Mouse (Mus musculus): ENCODE data around the gene Tspan14. TPM values are rescaled to one million over a fixed set of nuclear protein-coding genes. Genes with fewer than 3 reads are reported as not detected.

Gene Tspan14
- polyA plus RNA-seq, 1 experiment from 2014 or later = 99.7 TPM

- Histone ChIP-seq H3K4me2 (replicated peaks) (no peak overlapping the region), H3K27me3 (replicated peaks) (no peaks in the 10 kb centered on the region), H3K4me3 (no peak overlapping the region), H3K4me1 (peaks cover 15% of the 10 kb centered on the region; the same call in 1 of the 2 replicates), H3K9ac (no peak overlapping the region), H3K27ac (no peak overlapping the region), H3K9me3 (no peaks in the 10 kb centered on the region), H3K36me3 (peaks cover 3% of the 10 kb centered on the region; the same call in 1 of the 2 replicates)
- 92% methylated on average over 1 of the region's 1 CpGs for WGBS
- no peak for ATAC-seq (ENCODE audit: low FRiP score, low read depth)
Measured at GRCm38 (mm10) chr14:40921241-40921640, 45.4 kb downstream of the Tspan14 start.

- H3K4me3 ChIP-seq = no peak overlapping the region
- H3K4me2 ChIP-seq (replicated peaks) = no peak overlapping the region
- no peaks in the 10 kb centered on the region for H3K9me3 ChIP-seq
- peaks cover 12% of the 10 kb centered on the region; the same call in 1 of the 2 replicates for H3K4me1 ChIP-seq
- peaks cover 13% of the 10 kb centered on the region; the same call in 1 of the 2 replicates for H3K36me3 ChIP-seq
- no peak for ATAC-seq (ENCODE audit: low FRiP score, low read depth)
- no peak overlapping the region for H3K27ac ChIP-seq
- 87% methylated on average over 7 of the region's 7 CpGs for WGBS
- H3K9ac ChIP-seq = no peak overlapping the region
- no peaks in the 10 kb centered on the region for H3K27me3 ChIP-seq (replicated peaks)
Measured at GRCm38 (mm10) chr14:40919521-40919920, 47.1 kb downstream of the Tspan14 start.

- peak; percentile 4; the same call in 1 of the 2 replicates for ATAC-seq (ENCODE audit: low FRiP score, low read depth)
- no peaks in the 10 kb centered on the region for H3K27me3 ChIP-seq (replicated peaks)
- no peak overlapping the region for H3K4me3 ChIP-seq
- 79% methylated on average over 6 of the region's 7 CpGs for WGBS
- no peaks in the 10 kb centered on the region for H3K9me3 ChIP-seq
- no peak overlapping the region for H3K9ac ChIP-seq
- 0 out of 2 replicates have a peak, but pooled peaks cover 6% of the 10 kb centered on the region for H3K4me1 ChIP-seq
- peaks cover 24% of the 10 kb centered on the region for H3K36me3 ChIP-seq
- no peak overlapping the region for H3K4me2 ChIP-seq (replicated peaks)
- H3K27ac ChIP-seq = no peak overlapping the region
Measured at GRCm38 (mm10) chr14:40918477-40918876, 48.1 kb downstream of the Tspan14 start.

- no peaks in the 10 kb centered on the region for H3K27me3 ChIP-seq (replicated peaks)
- H3K4me1 ChIP-seq = 0 out of 2 replicates have a peak, but pooled peaks cover 6% of the 10 kb centered on the region
- peaks cover 32% of the 10 kb centered on the region for H3K36me3 ChIP-seq
- ATAC-seq (ENCODE audit: low FRiP score, low read depth) = peak; percentile 54
- H3K9me3 ChIP-seq = no peaks in the 10 kb centered on the region
- no peak overlapping the region for H3K9ac ChIP-seq
- WGBS = 3% methylated on average over 1 of the region's 1 CpGs
- H3K27ac ChIP-seq = no peak overlapping the region
- no peak overlapping the region for H3K4me2 ChIP-seq (replicated peaks)
- no peak overlapping the region for H3K4me3 ChIP-seq
Measured at GRCm38 (mm10) chr14:40917632-40918031, 49.0 kb downstream of the Tspan14 start.

GRCm38 (mm10) chr14:40916667-40917066 is 49.9 kb downstream of the Tspan14 start:
- no peaks in the 10 kb centered on the region for H3K9me3 ChIP-seq
- H3K4me2 ChIP-seq (replicated peaks) = no peak overlapping the region
- no peak for ATAC-seq (ENCODE audit: low FRiP score, low read depth)
- 0 out of 2 replicates have a peak, but pooled peaks cover 6% of the 10 kb centered on the region for H3K4me1 ChIP-seq
- H3K27me3 ChIP-seq (replicated peaks) = no peaks in the 10 kb centered on the region
- no peak overlapping the region for H3K27ac ChIP-seq
- 90% methylated on average over 15 of the region's 15 CpGs for WGBS
- no peak overlapping the region for H3K4me3 ChIP-seq
- H3K36me3 ChIP-seq = peaks cover 35% of the 10 kb centered on the region
- no peak overlapping the region for H3K9ac ChIP-seq

- H3K36me3 ChIP-seq = peaks cover 44% of the 10 kb centered on the region
- no peak overlapping the region for H3K4me3 ChIP-seq
- 0 out of 2 replicates have a peak, but pooled peaks cover 6% of the 10 kb centered on the region for H3K4me1 ChIP-seq
- H3K27ac ChIP-seq = no peak overlapping the region
- no peaks in the 10 kb centered on the region for H3K9me3 ChIP-seq
- H3K9ac ChIP-seq = no peak overlapping the region
- no peaks in the 10 kb centered on the region for H3K27me3 ChIP-seq (replicated peaks)
- ATAC-seq (ENCODE audit: low FRiP score, low read depth) = no peak
- no peak overlapping the region for H3K4me2 ChIP-seq (replicated peaks)
- 94% methylated on average over 8 of the region's 8 CpGs for WGBS
Measured at GRCm38 (mm10) chr14:40915838-40916237, 50.8 kb downstream of the Tspan14 start.

- peaks cover 55% of the 10 kb centered on the region for H3K36me3 ChIP-seq
Measured at GRCm38 (mm10) chr14:40914701-40915100, 51.9 kb downstream of the Tspan14 start.

GRCm38 (mm10) chr14:40913709-40914108 is 52.9 kb downstream of the Tspan14 start:
- peaks cover 65% of the 10 kb centered on the region for H3K36me3 ChIP-seq
- H3K4me2 ChIP-seq (replicated peaks) = no peak overlapping the region
- H3K27me3 ChIP-seq (replicated peaks) = no peaks in the 10 kb centered on the region
- H3K4me3 ChIP-seq = no peak overlapping the region
- 0 out of 2 replicates have a peak, but pooled peaks cover 3% of the 10 kb centered on the region for H3K4me1 ChIP-seq
- ATAC-seq (ENCODE audit: low FRiP score, low read depth) = no peak
- no peaks in the 10 kb centered on the region for H3K9me3 ChIP-seq
- WGBS = 54% methylated on average over 6 of the region's 6 CpGs
- H3K9ac ChIP-seq = no peak overlapping the region
- no peak overlapping the region for H3K27ac ChIP-seq

More at GRCm38 (mm10) chr14:40914701-40915100, 51.9 kb downstream of the Tspan14 start:
- H3K4me2 ChIP-seq (replicated peaks) = no peak overlapping the region
- no peak for ATAC-seq (ENCODE audit: low FRiP score, low read depth)
- no peak overlapping the region for H3K9ac ChIP-seq
- no peaks in the 10 kb centered on the region for H3K9me3 ChIP-seq
- H3K27me3 ChIP-seq (replicated peaks) = no peaks in the 10 kb centered on the region
- 90% methylated on average over 3 of the region's 3 CpGs for WGBS
- 0 out of 2 replicates have a peak, but pooled peaks cover 3% of the 10 kb centered on the region for H3K4me1 ChIP-seq
- H3K27ac ChIP-seq = no peak overlapping the region
- no peak overlapping the region for H3K4me3 ChIP-seq

- no peak overlapping the region for H3K27ac ChIP-seq
- no peak overlapping the region for H3K4me2 ChIP-seq (replicated peaks)
- H3K4me3 ChIP-seq = no peak overlapping the region
- no peaks in the 10 kb centered on the region for H3K9me3 ChIP-seq
- no peak for ATAC-seq (ENCODE audit: low FRiP score, low read depth)
- H3K9ac ChIP-seq = no peak overlapping the region
- H3K27me3 ChIP-seq (replicated peaks) = no peaks in the 10 kb centered on the region
- H3K36me3 ChIP-seq = peaks cover 84% of the 10 kb centered on the region
- no peaks in the 10 kb centered on the region for H3K4me1 ChIP-seq
Measured at GRCm38 (mm10) chr14:40911529-40911928, 55.1 kb downstream of the Tspan14 start.

GRCm38 (mm10) chr14:40908763-40909162 is 57.8 kb downstream of the Tspan14 start:
- no peak for ATAC-seq (ENCODE audit: low FRiP score, low read depth)
- H3K36me3 ChIP-seq = peaks cover 72% of the 10 kb centered on the region
- 94% methylated on average over 9 of the region's 9 CpGs for WGBS

GRCm38 (mm10) chr14:40906770-40907169 is 59.8 kb downstream of the Tspan14 start:
- Histone ChIP-seq H3K36me3 (peaks cover 64% of the 10 kb centered on the region), H3K27me3 (replicated peaks) (no peaks in the 10 kb centered on the region)

More at GRCm38 (mm10) chr14:40908763-40909162, 57.8 kb downstream of the Tspan14 start:
- H3K9ac ChIP-seq = no peak overlapping the region
- H3K27ac ChIP-seq = no peak overlapping the region
- H3K4me3 ChIP-seq = no peak overlapping the region
- H3K4me2 ChIP-seq (replicated peaks) = no peak overlapping the region
- no peaks in the 10 kb centered on the region for H3K27me3 ChIP-seq (replicated peaks)
- H3K4me1 ChIP-seq = no peaks in the 10 kb centered on the region
- H3K9me3 ChIP-seq = no peaks in the 10 kb centered on the region

GRCm38 (mm10) chr14:40905813-40906212 is 60.8 kb downstream of the Tspan14 start:
- Histone ChIP-seq H3K27me3 (replicated peaks) (no peaks in the 10 kb centered on the region), H3K9ac (no peak overlapping the region), H3K4me1 (no peaks in the 10 kb centered on the region), H3K27ac (no peak overlapping the region), H3K4me2 (replicated peaks) (no peak overlapping the region), H3K4me3 (no peak overlapping the region), H3K9me3 (no peaks in the 10 kb centered on the region), H3K36me3 (peaks cover 55% of the 10 kb centered on the region)
- no peak for ATAC-seq (ENCODE audit: low FRiP score, low read depth)
- 87% methylated on average over 8 of the region's 8 CpGs for whole genome bisulfite sequencing

More at GRCm38 (mm10) chr14:40906770-40907169, 59.8 kb downstream of the Tspan14 start:
- WGBS = 87% methylated on average over 9 of the region's 9 CpGs
- Histone ChIP-seq H3K4me1 (no peaks in the 10 kb centered on the region), H3K9me3 (no peaks in the 10 kb centered on the region), H3K4me2 (replicated peaks) (no peak overlapping the region), H3K27ac (no peak overlapping the region), H3K9ac (no peak overlapping the region), H3K4me3 (no peak overlapping the region)
- no peak for ATAC-seq (ENCODE audit: low FRiP score, low read depth)
